In genomic region chr1:88838661-88839274, GRCm38 (mm10) we compare ENCODE assay signal across 13 mouse cellular contexts.
DNase-seq lines count a peak whose midpoint lies in the region; ATAC-seq lines count a peak whose summit lies in the region.
"Had no signal": no experiment of that assay in that cellular context is flagged by ENCODE, and none has a peak within 500 bp of the region (broad histone marks: within the 10 kb centered on the region; RNA-seq: fewer than 3 reads in every experiment).

No protein-coding gene starts in this region.

- H3K9ac ChIP-seq in embryonic facial prominence, embryonic 11.5 days (replicated peaks; ENCODE audit: low read length) = no peak overlapping the region
- no peak overlapping the region for H3K9ac ChIP-seq in hindbrain, embryonic 12.5 days
- no peak overlapping the region for H3K9ac ChIP-seq in midbrain, embryonic 16.5 days (ENCODE audit: low read depth, low read length)
- H3K9ac ChIP-seq: intestine, embryonic 15.5 days; liver, embryonic 15.5 days had no signal

- no peak overlapping the region for H3K4me3 ChIP-seq in embryonic facial prominence, embryonic 11.5 days (ENCODE audit: low read depth, low read length)
- no peak overlapping the region for H3K4me3 ChIP-seq in hindbrain, embryonic 12.5 days
- H3K4me3 ChIP-seq in midbrain, embryonic 16.5 days (ENCODE audit: low read depth, low read length) = no peak overlapping the region
- H3K4me3 ChIP-seq: intestine, embryonic 15.5 days; liver, embryonic 15.5 days had no signal

- H3K36me3 ChIP-seq in embryonic facial prominence, embryonic 11.5 days (replicated peaks; ENCODE audit: control insufficient read depth, insufficient read depth, low read depth, low read length) = no peaks in the 10 kb centered on the region
- H3K36me3 ChIP-seq in hindbrain, embryonic 12.5 days = no peaks in the 10 kb centered on the region
- no peaks in the 10 kb centered on the region for H3K36me3 ChIP-seq in midbrain, embryonic 16.5 days (ENCODE audit: control insufficient read depth, insufficient read depth, low read length)
- H3K36me3 ChIP-seq: intestine, embryonic 15.5 days; liver, embryonic 15.5 days had no signal

- no peaks in the 10 kb centered on the region for H3K4me1 ChIP-seq in embryonic facial prominence, embryonic 11.5 days (ENCODE audit: control insufficient read depth, insufficient read depth, low read length)
- H3K4me1 ChIP-seq in hindbrain, embryonic 12.5 days = peaks cover 23% of the 10 kb centered on the region
- peaks cover 18% of the 10 kb centered on the region for H3K4me1 ChIP-seq in midbrain, embryonic 16.5 days (ENCODE audit: control insufficient read depth, insufficient read depth, low read length)
- H3K4me1 ChIP-seq: intestine, embryonic 15.5 days; liver, embryonic 15.5 days had no signal

- no peaks in the 10 kb centered on the region for H3K9me3 ChIP-seq in embryonic facial prominence, embryonic 11.5 days (replicated peaks; ENCODE audit: control insufficient read depth, low read length)
- no peaks in the 10 kb centered on the region for H3K9me3 ChIP-seq in hindbrain, embryonic 12.5 days (replicated peaks)
- no peaks in the 10 kb centered on the region for H3K9me3 ChIP-seq in midbrain, embryonic 16.5 days (replicated peaks; ENCODE audit: control insufficient read depth, low read length, poor library complexity, severe bottlenecking)
- H3K9me3 ChIP-seq: intestine, embryonic 15.5 days; liver, embryonic 15.5 days had no signal

- intact Hi-C loops in heart, postnatal 10 days (cut with DNase I) = no loop called here

- WGBS in embryonic facial prominence, embryonic 11.5 days = 32% methylated on average over 11 of the region's 11 CpGs
- 19% methylated on average over 11 of the region's 11 CpGs for WGBS in hindbrain, embryonic 12.5 days
- WGBS in midbrain, embryonic 16.5 days = 23% methylated on average over 11 of the region's 11 CpGs

- peak; percentile 78 for ATAC-seq in embryonic facial prominence, embryonic 11.5 days (replicated peaks; ENCODE audit: insufficient number of reproducible peaks, low FRiP score, low TSS enrichment, low read depth)
- ATAC-seq in hindbrain, embryonic 12.5 days (ENCODE audit: low FRiP score) = peak; percentile 89
- ATAC-seq in midbrain, embryonic 16.5 days = peak; percentile 25; the same call in 1 of the 2 replicates
- ATAC-seq: intestine, embryonic 15.5 days had no signal

- H3K27me3 ChIP-seq in embryonic facial prominence, embryonic 11.5 days (ENCODE audit: control insufficient read depth, insufficient read depth, low read length) = no peaks in the 10 kb centered on the region
- no peaks in the 10 kb centered on the region for H3K27me3 ChIP-seq in hindbrain, embryonic 12.5 days
- H3K27me3 ChIP-seq in midbrain, embryonic 16.5 days (ENCODE audit: control insufficient read depth, insufficient read depth, low read depth, low read length) = no peaks in the 10 kb centered on the region
- H3K27me3 ChIP-seq: intestine, embryonic 15.5 days; liver, embryonic 15.5 days had no signal

- H3K27ac ChIP-seq in embryonic facial prominence, embryonic 11.5 days (replicated peaks; ENCODE audit: low read depth, low read length) = no peak overlapping the region
- H3K27ac ChIP-seq in hindbrain, embryonic 12.5 days = peak overlapping the region; percentile 88
- no peak overlapping the region for H3K27ac ChIP-seq in midbrain, embryonic 16.5 days (ENCODE audit: low read length)
- H3K27ac ChIP-seq: intestine, embryonic 15.5 days; liver, embryonic 15.5 days; macrophage; stomach, postnatal 0 days had no signal

- H3K4me2 ChIP-seq in embryonic facial prominence, embryonic 11.5 days (ENCODE audit: low read depth, low read length) = no peak overlapping the region
- no peak overlapping the region; the same call in 1 of the 2 replicates for H3K4me2 ChIP-seq in hindbrain, embryonic 12.5 days (replicated peaks)
- H3K4me2 ChIP-seq in midbrain, embryonic 16.5 days (ENCODE audit: low read length) = no peak overlapping the region
- H3K4me2 ChIP-seq: intestine, embryonic 15.5 days; liver, embryonic 15.5 days had no signal

- DNase-seq in R1 (ENCODE audit: low read depth, low spot score) = peak; percentile 28
- peak; percentile 1 for DNase-seq in embryonic facial prominence, embryonic 11.5 days (ENCODE audit: low spot score)
- DNase-seq in cerebellum, adult 11-12 months = no peak
- no peak for DNase-seq in kidney, postnatal 36 days
- no peak for DNase-seq in heart, postnatal 10 days
- no peak for DNase-seq in thymus, postnatal 36 days
- DNase-seq: cerebellum, adult 8-10 months had no signal

Comparison
In these comparisons a context has a peak if more than half of its experiments do, and no peak if none do; other contexts are left out.
1. DNase-seq: peak in R1 (single experiment) and embryonic facial prominence, embryonic 11.5 days (single experiment); none in cerebellum, adult 11-12 months (single experiment), kidney, postnatal 36 days (0 of 2), heart, postnatal 10 days (0 of 2) and thymus, postnatal 36 days (0 of 2).
2. ATAC-seq: peak in every context shown above with its lines; median percentile 89 in hindbrain, embryonic 12.5 days; 78 in embryonic facial prominence, embryonic 11.5 days; 25 in midbrain, embryonic 16.5 days.